Mouse (Mus musculus) erythroblast, embryonic 14.5 days (primary cell): ENCODE measurements around the gene Cpne5.

Experiments used
- GATA1 ChIP-seq: IDR thresholded peaks from 2 replicates; pipeline ENCODE4 v1.6.1; 2012; ENCODE audit warnings: low read length, inconsistent platforms, mixed read lengths
- TAL1 ChIP-seq: IDR thresholded peaks from 3 replicates; pipeline ENCODE4 v1.6.1; 2012; ENCODE audit warnings: low read length, inconsistent platforms, mixed read lengths

DNA sequence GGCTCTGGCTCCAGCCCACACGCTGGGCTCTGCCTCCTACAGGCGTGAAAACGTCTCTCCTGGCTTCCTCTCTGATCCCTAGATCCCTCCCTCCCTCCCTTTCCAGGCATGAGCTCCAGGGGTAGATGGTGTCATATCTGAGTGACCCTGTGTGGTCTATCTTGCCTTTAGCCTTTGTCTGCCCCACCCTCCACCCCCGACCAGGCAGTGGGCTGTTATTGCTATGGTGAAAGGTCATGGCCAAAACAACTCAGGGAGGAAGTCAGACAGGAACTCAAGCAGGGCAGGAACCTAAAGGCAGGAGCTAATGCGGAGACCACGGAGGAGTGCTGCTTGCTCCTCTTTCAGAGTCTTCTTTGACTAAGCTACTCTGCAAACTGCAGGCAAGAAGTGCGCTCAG, 26.1 kb downstream of the Cpne5 start:
- TF ChIP-seq TAL1 (no peak), GATA1 (no peak)
